10 mouse cellular contexts compared by ENCODE assay signal in genomic region chr2:154426188-154426904, GRCm38 (mm10). TPM values are rescaled to one million over a fixed set of nuclear protein-coding genes. Genes with fewer than 3 reads are reported as not detected.
A peak's percentile ranks its signal among the peaks of the same experiment; 100 is the strongest.
DNase-seq lines count a peak whose midpoint lies in the region; ATAC-seq and TF ChIP-seq lines count a peak whose summit lies in the region.
"Had no signal": no experiment of that assay in that cellular context is flagged by ENCODE, and none has a peak within 500 bp of the region (broad histone marks: within the 10 kb centered on the region; RNA-seq: fewer than 3 reads in every experiment).

No protein-coding gene starts in this region.

- peak; percentile 93 for ATAC-seq in hindbrain, embryonic 12.5 days (ENCODE audit: low FRiP score)
- peak; percentile 81 for ATAC-seq in midbrain, embryonic 15.5 days (replicated peaks)
- ATAC-seq: Patski had no signal

- no peak for TF ChIP-seq POLR2A in kidney, adult 2 months (IDR thresholded peaks at IDR 0.05; ENCODE audit: low read depth, low read length)
- 0 out of 2 replicates have a peak, but pooled peaks have one; percentile 5 for TF ChIP-seq POLR2A in brain, embryonic 14.5 days (IDR thresholded peaks at IDR 0.05; ENCODE audit: borderline replicate concordance, extremely low read depth, insufficient read depth, insufficient read length, poor library complexity, severe bottlenecking)

- no peak overlapping the region for H3K27ac ChIP-seq in kidney, adult 2 months (ENCODE audit: insufficient read depth, low read depth, low read length)
- H3K27ac ChIP-seq in hindbrain, embryonic 12.5 days = peak overlapping the region; percentile 95
- peak overlapping the region; percentile 84 for H3K27ac ChIP-seq in midbrain, embryonic 15.5 days

- H3K36me3 ChIP-seq in kidney, adult 2 months (ENCODE audit: control insufficient read depth, insufficient read depth, low read length) = no peaks in the 10 kb centered on the region
- H3K36me3 ChIP-seq in hindbrain, embryonic 12.5 days = no peaks in the 10 kb centered on the region
- no peaks in the 10 kb centered on the region for H3K36me3 ChIP-seq in midbrain, embryonic 15.5 days (replicated peaks)

- TF ChIP-seq CTCF in kidney, adult 2 months (conservative IDR thresholded peaks at IDR 0.05; ENCODE audit: insufficient read depth, insufficient read length, low read depth, low read length) = no peak
- TF ChIP-seq CTCF in brain, embryonic 14.5 days (IDR thresholded peaks at IDR 0.05; ENCODE audit: borderline replicate concordance, extremely low read depth, insufficient read depth, insufficient read length) = no peak

- H3K4me3 ChIP-seq in kidney, adult 2 months (ENCODE audit: insufficient read depth, low read depth, low read length) = peak overlapping the region; percentile 45
- peak overlapping the region; percentile 36 for H3K4me3 ChIP-seq in hindbrain, embryonic 12.5 days
- H3K4me3 ChIP-seq in midbrain, embryonic 15.5 days = peak overlapping the region; percentile 38
- H3K4me3 ChIP-seq: megakaryocyte, embryonic 14.5 days had no signal

- H3K9ac ChIP-seq in hindbrain, embryonic 12.5 days = peak overlapping the region; percentile 66
- peak overlapping the region; percentile 51 for H3K9ac ChIP-seq in midbrain, embryonic 15.5 days

- 17% methylated on average over 25 of the region's 25 CpGs for WGBS in kidney, adult 2 months
- 1% methylated on average over 24 of the region's 25 CpGs for WGBS in hindbrain, embryonic 12.5 days
- under 1% methylated on average over 24 of the region's 25 CpGs for WGBS in midbrain, embryonic 15.5 days

- H3K9me3 ChIP-seq in hindbrain, embryonic 12.5 days (replicated peaks) = no peaks in the 10 kb centered on the region
- no peaks in the 10 kb centered on the region for H3K9me3 ChIP-seq in midbrain, embryonic 15.5 days

- no peaks in the 10 kb centered on the region for H3K27me3 ChIP-seq in kidney, adult 2 months (replicated peaks; ENCODE audit: control insufficient read depth, insufficient read depth, low read length)
- no peaks in the 10 kb centered on the region for H3K27me3 ChIP-seq in hindbrain, embryonic 12.5 days
- no peaks in the 10 kb centered on the region for H3K27me3 ChIP-seq in midbrain, embryonic 15.5 days (replicated peaks)
- H3K27me3 ChIP-seq: Patski had no signal

- DNase-seq in kidney, adult 2 months = no peak
- DNase-seq in kidney, postnatal 25 days = no peak
- DNase-seq in brain, embryonic 14.5 days (ENCODE audit: low read depth) = peak; percentile 95
- no peak for DNase-seq in yolk sac, embryonic 10.5 days (ENCODE audit: low spot score)
- no peak for DNase-seq in thymus, postnatal 14 days
- no peak for DNase-seq in right cerebral cortex, postnatal 4 days

- H3K4me1 ChIP-seq in kidney, adult 2 months (ENCODE audit: control insufficient read depth, insufficient read depth, low read length) = 0 out of 2 replicates have a peak, but pooled peaks cover 4% of the 10 kb centered on the region
- peaks cover 26% of the 10 kb centered on the region for H3K4me1 ChIP-seq in hindbrain, embryonic 12.5 days
- H3K4me1 ChIP-seq in midbrain, embryonic 15.5 days = peaks cover 28% of the 10 kb centered on the region

- peak overlapping the region; percentile 60 for H3K4me2 ChIP-seq in hindbrain, embryonic 12.5 days (replicated peaks)
- peak overlapping the region; percentile 60 for H3K4me2 ChIP-seq in midbrain, embryonic 15.5 days

RNA-seq across cellular contexts. Expression of gene Cbfa2t2, which starts 9.9 kb away (rescaled TPM):
- 11.7 and 11.8 TPM in 2 replicates for polyA plus RNA-seq in kidney, adult 2 months (2012; rRNA removed)
- polyA plus RNA-seq in brain, embryonic 14.5 days (2012; rRNA removed) = 46.3 and 51.1 TPM in 2 replicates
- 68.0 and 77.3 TPM in 2 replicates for polyA plus RNA-seq in hindbrain, embryonic 12.5 days (2016; fragmentation: Nextera tagmentation; extraction: Ambion mirVana)
- 55.8 and 59.3 TPM in 2 replicates for polyA plus RNA-seq in midbrain, embryonic 15.5 days (2015; fragmentation: Nextera tagmentation; extraction: Ambion mirVana)

RNA-seq across cellular contexts. Expression of gene Snta1, which starts 18.4 kb away (rescaled TPM):
- 60.5 and 63.4 TPM in 2 replicates for polyA plus RNA-seq in kidney, adult 2 months (2012; rRNA removed)
- polyA plus RNA-seq in brain, embryonic 14.5 days (2012; rRNA removed) = 9.9 and 11.6 TPM in 2 replicates
- polyA plus RNA-seq in hindbrain, embryonic 12.5 days (2016; fragmentation: Nextera tagmentation; extraction: Ambion mirVana) = 8.9 and 9.7 TPM in 2 replicates
- 10.2 and 13.2 TPM in 2 replicates for polyA plus RNA-seq in midbrain, embryonic 15.5 days (2015; fragmentation: Nextera tagmentation; extraction: Ambion mirVana)

RNA-seq across cellular contexts. Expression of gene Cdk5rap1, which starts 53.5 kb away (rescaled TPM):
- 17.1 and 19.0 TPM in 2 replicates for polyA plus RNA-seq in kidney, adult 2 months (2012; rRNA removed)
- polyA plus RNA-seq in brain, embryonic 14.5 days (2012; rRNA removed) = 16.5 and 16.6 TPM in 2 replicates
- polyA plus RNA-seq in hindbrain, embryonic 12.5 days (2016; fragmentation: Nextera tagmentation; extraction: Ambion mirVana) = 13.7 and 16.3 TPM in 2 replicates
- 14.0 and 16.5 TPM in 2 replicates for polyA plus RNA-seq in midbrain, embryonic 15.5 days (2015; fragmentation: Nextera tagmentation; extraction: Ambion mirVana)
